Mouse (Mus musculus) C2C12 (cell line): ENCODE data around the gene Hist1h2an. TPM values are rescaled to one million over a fixed set of nuclear protein-coding genes. Genes with fewer than 3 reads are reported as not detected.
"Not testable (repeated sequence)": the region's sequence is repeated elsewhere in the genome, so short reads cannot be mapped to it uniquely, and the experiment has no call there.

Experiments
- H3K27me3 ChIP-seq: one replicate; pipeline ENCODE4 v1.6.1; 2011; ENCODE audit not compliant: control insufficient read depth, insufficient read depth, insufficient read length
- H3K36me3 ChIP-seq: one replicate; pipeline ENCODE4 v1.6.1; 2011; ENCODE audit not compliant: control insufficient read depth, insufficient read depth
- H3K4me3 ChIP-seq: one replicate; pipeline ENCODE4 v1.5.1; 2011; ENCODE audit warnings: mild to moderate bottlenecking, control low read depth; ENCODE audit not compliant: poor library complexity, insufficient read depth, severe bottlenecking
- H3K79me2 ChIP-seq: one replicate; pipeline ENCODE4 v1.6.1; 2011; ENCODE audit not compliant: control insufficient read depth, insufficient read depth
- H3K79me3 ChIP-seq: one replicate; pipeline ENCODE4 v1.6.1; 2011; ENCODE audit warnings: low read depth, control low read depth
- H3ac ChIP-seq: one replicate; pipeline ENCODE3; 2011; ENCODE audit warnings: low read depth; ENCODE audit not compliant: control insufficient read depth, insufficient read length
- CEBPB ChIP-seq: IDR thresholded peaks from one replicate; pipeline ENCODE4 v1.6.1; 2011; ENCODE audit warnings: low read depth, mild to moderate bottlenecking, control low read depth, moderate library complexity
- CTCF ChIP-seq: IDR thresholded peaks from one replicate; pipeline ENCODE4 v1.5.1; 2011; ENCODE audit not compliant: control insufficient read depth, insufficient read depth, insufficient read length
- FOSL1 ChIP-seq: IDR thresholded peaks from one replicate; pipeline ENCODE4 v1.8.0; 2011; ENCODE audit warnings: mild to moderate bottlenecking, low read length; ENCODE audit not compliant: poor library complexity, insufficient read depth, severe bottlenecking
- MAX ChIP-seq: IDR thresholded peaks from one replicate; pipeline ENCODE4 v1.6.1; 2011; ENCODE audit warnings: mild to moderate bottlenecking, control low read depth
- MYOD1 ChIP-seq: IDR thresholded peaks from one replicate; pipeline ENCODE4 v1.6.1; 2011; ENCODE audit warnings: low read depth; ENCODE audit not compliant: control insufficient read depth, insufficient read length
- MYOG ChIP-seq: IDR thresholded peaks from one replicate; pipeline ENCODE4 v1.6.1; 2011; ENCODE audit not compliant: control insufficient read depth, insufficient read length; ENCODE audit errors: extremely low read depth
- USF1 ChIP-seq: IDR thresholded peaks from one replicate; pipeline ENCODE4 v1.6.1; 2011; ENCODE audit warnings: low read depth, mild to moderate bottlenecking, control low read depth, moderate library complexity
- polyA plus RNA-seq: library from polyadenylated mRNA; unstranded; fragments of >200 nt; fragmentation: generic; extraction: Trizol; gene quantifications from one replicate; pipeline ENCODE4 v1.2.1, GENCODE M21; 2012; ENCODE audit warnings: missing spikeins

Gene Hist1h2an
- polyA plus RNA-seq, 1 experiment = 18.1 TPM

DNA sequence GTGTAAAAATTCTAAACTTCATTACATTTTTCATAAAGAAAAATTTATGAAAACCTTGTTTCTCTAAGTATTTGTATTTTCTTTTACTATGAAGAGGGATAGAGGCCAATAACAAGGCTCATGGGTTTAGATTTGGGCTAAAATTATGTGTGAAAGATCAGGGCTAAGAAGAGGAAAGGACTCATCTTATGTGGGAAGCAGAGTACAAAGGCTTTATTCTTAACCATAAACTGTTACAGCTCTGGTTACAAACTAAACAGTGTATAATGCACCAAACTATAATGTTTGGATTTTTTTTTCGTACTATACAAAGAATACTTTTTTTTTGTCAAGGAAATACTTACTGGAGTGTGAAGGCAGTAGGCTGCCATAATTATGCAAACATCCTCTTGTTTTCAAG is 31.3 kb downstream of the Hist1h2an start:
- Histone ChIP-seq H3K4me3 (no peak overlapping the region), H3K79me2 (no peaks in the 10 kb centered on the region), H3K36me3 (no peaks in the 10 kb centered on the region), H3K79me3 (no peaks in the 10 kb centered on the region), H3K27me3 (no peaks in the 10 kb centered on the region), H3ac (no peak overlapping the region)
- TF ChIP-seq USF1 = no peak
- no peak for TF ChIP-seq MAX
- no peak for TF ChIP-seq MYOD1
- TF ChIP-seq MYOG = no peak
- TF ChIP-seq FOSL1 = no peak
- TF ChIP-seq CEBPB = no peak
- TF ChIP-seq CTCF = no peak

DNA sequence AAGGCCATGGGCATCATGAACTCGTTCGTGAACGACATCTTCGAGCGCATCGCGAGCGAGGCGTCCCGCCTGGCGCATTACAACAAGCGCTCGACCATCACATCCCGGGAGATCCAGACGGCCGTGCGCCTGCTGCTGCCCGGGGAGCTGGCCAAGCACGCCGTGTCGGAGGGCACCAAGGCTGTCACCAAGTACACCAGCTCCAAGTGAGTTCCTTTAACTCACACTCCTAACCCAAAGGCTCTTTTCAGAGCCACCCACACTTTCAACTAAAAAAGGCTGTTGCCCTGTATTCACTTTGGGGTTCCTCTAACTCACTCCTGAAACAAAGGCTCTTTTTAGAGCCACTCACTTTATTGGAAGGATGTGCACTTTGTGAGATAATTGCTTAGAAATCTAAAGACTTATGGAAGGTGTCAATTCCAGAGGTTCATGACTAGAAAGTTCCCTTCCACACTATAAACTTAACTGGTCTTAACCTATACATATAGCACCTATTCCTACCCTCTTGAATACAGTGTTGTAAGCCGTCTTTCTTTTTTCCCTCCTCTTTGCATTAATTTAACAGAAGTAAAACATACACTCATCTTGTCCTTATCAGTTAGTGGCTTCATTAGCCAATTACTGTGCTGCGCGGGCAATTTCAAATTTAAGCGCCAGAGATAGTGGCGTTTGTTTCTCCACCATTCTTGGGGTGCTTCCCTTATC is 32.6 kb downstream of the Hist1h2an start:
- H3K79me3 ChIP-seq, H3K36me3 ChIP-seq, H3K27me3 ChIP-seq, H3K79me2 ChIP-seq, H3ac ChIP-seq: not testable (repeated sequence)
- H3K4me3 ChIP-seq = peak overlapping the region; percentile 25

DNA sequence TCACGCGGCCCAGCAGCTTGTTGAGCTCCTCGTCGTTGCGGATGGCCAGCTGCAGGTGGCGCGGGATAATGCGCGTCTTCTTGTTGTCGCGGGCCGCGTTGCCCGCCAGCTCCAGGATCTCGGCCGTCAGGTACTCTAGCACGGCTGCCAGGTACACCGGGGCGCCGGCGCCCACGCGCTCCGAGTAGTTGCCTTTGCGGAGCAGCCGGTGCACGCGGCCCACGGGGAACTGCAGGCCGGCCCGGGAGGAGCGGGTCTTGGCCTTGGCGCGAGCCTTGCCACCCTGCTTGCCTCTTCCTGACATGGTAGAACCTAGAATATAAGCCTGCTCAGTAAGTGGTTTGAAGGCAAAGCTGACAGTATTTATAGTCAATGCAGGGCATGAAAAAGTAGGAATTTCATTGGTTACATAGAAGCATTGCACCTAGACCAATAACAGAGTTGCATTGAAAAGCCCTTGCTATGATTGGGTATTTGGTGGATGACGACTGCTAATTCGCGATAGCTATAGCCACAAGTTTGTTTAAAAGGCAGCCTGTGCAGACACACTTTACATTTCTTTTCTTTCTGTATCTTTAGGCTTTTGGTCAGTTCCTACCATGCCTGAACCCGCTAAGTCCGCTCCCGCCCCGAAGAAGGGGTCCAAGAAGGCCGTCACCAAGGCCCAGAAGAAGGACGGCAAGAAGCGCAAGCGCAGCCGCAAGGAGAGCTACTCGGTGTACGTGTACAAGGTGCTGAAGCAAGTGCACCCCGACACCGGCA is 33.3 kb downstream of the Hist1h2an start, which contains the start of the genes Hist1h2ak and Hist1h2bn:
Gene Hist1h2ak, minus strand, starts transcription at position 304 of the 762 bp plus-strand sequence.
Gene Hist1h2bn, plus strand, starts transcription at position 600 of the 762 bp plus-strand sequence.
- H3ac ChIP-seq = peak within 1 kb of the TSS; percentile 61
- H3K79me2 ChIP-seq = peaks cover 13% of the 10 kb centered on the region
- TF ChIP-seq CEBPB = peak; percentile 29
- not testable (repeated sequence) for H3K36me3 ChIP-seq, H3K27me3 ChIP-seq, H3K79me3 ChIP-seq
- H3K4me3 ChIP-seq = peak within 1 kb of the TSS; percentile 25

DNA sequence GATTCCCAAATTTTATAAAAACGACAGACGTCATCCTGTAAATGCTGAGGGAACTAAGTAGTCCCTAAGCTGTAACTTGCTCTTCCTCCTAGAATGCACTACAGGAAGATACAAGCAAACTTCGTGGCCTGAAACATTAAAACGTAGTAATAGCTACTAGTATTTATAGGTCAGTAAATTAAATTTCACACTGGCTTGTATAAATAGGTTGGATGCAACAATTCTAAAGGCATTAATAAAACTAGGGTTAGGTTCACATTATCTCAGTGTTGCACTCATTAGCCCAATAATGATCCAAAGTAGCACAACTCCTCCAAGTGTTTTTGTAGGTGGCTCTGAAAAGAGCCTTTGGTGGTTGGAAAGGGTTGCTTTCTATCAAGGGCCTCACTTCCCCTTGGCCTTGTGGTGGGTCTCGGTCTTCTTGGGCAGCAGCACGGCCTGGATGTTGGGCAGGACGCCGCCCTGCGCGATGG is 33.9 kb downstream of the Hist1h2an start:
- H3K79me2 ChIP-seq = peaks cover 19% of the 10 kb centered on the region
- H3K36me3 ChIP-seq = no peaks in the 10 kb centered on the region
- H3K79me3 ChIP-seq = peaks cover 8% of the 10 kb centered on the region
- H3K27me3 ChIP-seq = no peaks in the 10 kb centered on the region
- peak overlapping the region; percentile 16 for H3K4me3 ChIP-seq
- peak overlapping the region; percentile 61 for H3ac ChIP-seq
- TF ChIP-seq USF1 = peak; percentile 4
- no peak for TF ChIP-seq FOSL1

DNA sequence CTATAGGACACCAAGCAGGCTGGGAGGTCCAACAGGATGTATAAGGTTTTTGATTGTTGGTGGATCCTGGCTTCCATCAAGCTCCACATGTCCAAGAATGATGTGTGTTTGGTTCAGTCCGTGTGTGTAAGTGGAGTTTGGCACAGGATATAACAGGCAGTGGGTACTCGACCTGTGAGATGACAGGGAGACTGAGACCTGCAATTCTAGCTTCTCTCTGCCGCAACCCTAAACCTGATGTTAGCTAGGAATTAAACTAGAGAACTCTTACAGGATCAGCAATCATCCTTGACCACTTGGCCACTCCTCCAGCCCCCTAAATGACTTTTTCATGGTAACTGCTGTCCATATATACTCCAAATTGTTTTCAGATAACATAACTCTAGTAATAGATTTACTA is 34.7 kb downstream of the Hist1h2an start:
- Histone ChIP-seq H3K4me3 (no peak overlapping the region), H3K79me3 (peaks cover 9% of the 10 kb centered on the region), H3ac (peak overlapping the region; percentile 8), H3K79me2 (peaks cover 23% of the 10 kb centered on the region), H3K36me3 (peaks cover 2% of the 10 kb centered on the region), H3K27me3 (no peaks in the 10 kb centered on the region)
- no peak for TF ChIP-seq USF1
- TF ChIP-seq MAX = no peak
- no peak for TF ChIP-seq MYOG
- no peak for TF ChIP-seq CTCF
- TF ChIP-seq FOSL1 = no peak
- no peak for TF ChIP-seq CEBPB
- TF ChIP-seq MYOD1 = no peak

DNA sequence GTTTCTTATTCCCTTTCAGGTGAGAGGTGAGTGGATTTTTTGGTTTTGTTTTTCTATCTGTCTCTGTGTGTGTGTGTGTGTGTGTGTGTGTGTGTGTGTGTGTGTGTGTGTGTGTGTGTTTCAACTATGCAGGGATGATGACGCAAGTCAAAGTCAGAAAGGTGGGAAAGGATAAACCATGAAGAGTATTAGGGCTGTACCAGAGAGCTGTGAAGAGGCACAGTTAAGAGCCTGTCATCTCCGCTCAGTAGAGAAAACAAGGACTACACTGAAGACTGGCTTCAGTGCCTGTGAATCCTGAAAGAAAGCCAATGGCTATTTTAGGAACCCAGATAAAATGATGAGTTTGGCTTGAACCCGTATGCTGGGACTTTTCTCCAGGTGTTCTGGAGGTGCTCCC is 35.2 kb downstream of the Hist1h2an start:
- TF ChIP-seq MYOD1 (no peak), CEBPB (peak; percentile 33), MYOG (no peak), USF1 (no peak)
- no peak overlapping the region for H3K4me3 ChIP-seq

More for the DNA sequence above, 35.2 kb downstream of the Hist1h2an start:
- Histone ChIP-seq H3K27me3 (no peaks in the 10 kb centered on the region), H3K36me3 (peaks cover 3% of the 10 kb centered on the region), H3K79me2 (peaks cover 28% of the 10 kb centered on the region), H3K79me3 (peaks cover 9% of the 10 kb centered on the region), H3ac (no peak overlapping the region)
